ENCODE assay signal across 9 mouse cellular contexts in the genomic region with DNA sequence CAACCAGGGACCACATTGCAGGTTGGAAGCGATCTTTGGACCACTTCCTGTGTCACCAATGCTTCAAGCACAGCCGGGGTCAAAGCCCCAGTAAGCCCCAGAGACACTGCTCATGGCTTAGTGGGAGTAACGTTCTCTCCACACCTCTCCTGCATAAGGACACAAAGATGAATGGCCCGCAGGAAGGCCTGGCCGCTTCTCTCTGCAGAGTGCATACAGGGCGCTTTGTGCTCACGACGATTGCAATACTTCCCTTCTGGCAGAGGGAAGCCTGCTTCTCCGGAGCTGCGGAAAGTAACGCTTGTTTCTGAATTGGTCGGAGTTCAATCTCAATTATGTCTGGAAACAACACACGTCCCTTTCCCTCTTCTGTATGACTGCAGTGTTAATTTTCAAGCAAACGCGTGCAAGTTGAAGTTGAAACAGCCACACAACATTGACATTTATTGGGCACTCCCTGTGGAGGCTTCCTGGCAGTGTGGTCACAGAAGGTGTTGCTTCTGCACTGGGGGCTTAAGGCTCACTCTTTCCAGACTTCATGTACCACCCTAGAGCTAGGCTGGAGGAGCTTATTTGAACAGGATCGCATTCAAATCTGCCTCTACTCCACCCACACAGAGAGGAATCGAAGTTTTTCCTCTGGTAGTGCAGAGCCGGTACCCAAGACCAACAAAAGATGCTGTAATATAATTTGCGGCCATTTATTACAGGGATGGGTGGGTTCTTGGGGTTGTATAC.
A peak's percentile ranks its signal among the peaks of the same experiment; 100 is the strongest.
DNase-seq lines count a peak whose midpoint lies in the region; ATAC-seq and TF ChIP-seq lines count a peak whose summit lies in the region.
"Had no signal": no experiment of that assay in that cellular context is flagged by ENCODE, and none has a peak within 500 bp of the region (broad histone marks: within the 10 kb centered on the region; RNA-seq: fewer than 3 reads in every experiment).

No protein-coding gene starts in this region.

- peak overlapping the region; percentile 57 for H3K4me3 ChIP-seq in gastrocnemius, adult 2 months
- no peak overlapping the region for H3K4me3 ChIP-seq in lung, embryonic 14.5 days (ENCODE audit: low read depth, low read length)
- H3K4me3 ChIP-seq in embryonic facial prominence, embryonic 14.5 days (ENCODE audit: low read depth, low read length) = no peak overlapping the region
- H3K4me3 ChIP-seq in limb, embryonic 12.5 days (replicated peaks) = no peak overlapping the region

- no peaks in the 10 kb centered on the region for H3K36me3 ChIP-seq in lung, embryonic 14.5 days (ENCODE audit: insufficient read depth)
- no peaks in the 10 kb centered on the region for H3K36me3 ChIP-seq in embryonic facial prominence, embryonic 14.5 days (ENCODE audit: control insufficient read depth, insufficient read depth, low read length)
- no peaks in the 10 kb centered on the region for H3K36me3 ChIP-seq in limb, embryonic 12.5 days

- no peaks in the 10 kb centered on the region for H3K9me3 ChIP-seq in lung, embryonic 14.5 days (ENCODE audit: low read depth, low read length)
- no peaks in the 10 kb centered on the region for H3K9me3 ChIP-seq in embryonic facial prominence, embryonic 14.5 days (ENCODE audit: control insufficient read depth, low read length)
- no peaks in the 10 kb centered on the region for H3K9me3 ChIP-seq in limb, embryonic 12.5 days

- no peaks in the 10 kb centered on the region for H3K27me3 ChIP-seq in lung, embryonic 14.5 days (ENCODE audit: insufficient read depth, low read length)
- H3K27me3 ChIP-seq in embryonic facial prominence, embryonic 14.5 days (replicated peaks; ENCODE audit: control insufficient read depth, insufficient read depth, low read length) = no peaks in the 10 kb centered on the region
- H3K27me3 ChIP-seq in limb, embryonic 12.5 days = no peaks in the 10 kb centered on the region

- H3K27ac ChIP-seq in gastrocnemius, adult 2 months = peak overlapping the region; percentile 20; the same call in 1 of the 2 replicates
- peak overlapping the region; percentile 81 for H3K27ac ChIP-seq in lung, embryonic 14.5 days (ENCODE audit: low read depth)
- peak overlapping the region; percentile 72 for H3K27ac ChIP-seq in embryonic facial prominence, embryonic 14.5 days (replicated peaks; ENCODE audit: low read depth, low read length)
- peak overlapping the region; percentile 70 for H3K27ac ChIP-seq in limb, embryonic 12.5 days

- no peak for ATAC-seq in lung, embryonic 14.5 days (ENCODE audit: insufficient read depth)
- peak; percentile 70; the same call in 1 of the 2 replicates for ATAC-seq in embryonic facial prominence, embryonic 14.5 days (ENCODE audit: low read depth)
- ATAC-seq in limb, embryonic 12.5 days (ENCODE audit: insufficient number of reproducible peaks, insufficient read depth, low FRiP score, low TSS enrichment, low read depth) = no peak; the same call in 1 of the 2 replicates

- DNase-seq in gastrocnemius, adult 2 months = no peak
- DNase-seq in gastrocnemius, adult 8-10 months (ENCODE audit: low spot score in 2 of 2) = no peak
- DNase-seq in lung, embryonic 14.5 days = peak; percentile 24
- DNase-seq in lung, postnatal 25 days (ENCODE audit: low spot score) = no peak
- peak; percentile 70 for DNase-seq in embryonic facial prominence, embryonic 14.5 days (ENCODE audit: low spot score)
- DNase-seq in MN1 (ENCODE audit: low spot score) = no peak
- no peak for DNase-seq in adrenal gland, adult 2 months
- DNase-seq: spleen, adult 18-20 months had no signal

- intact Hi-C loops in gastrocnemius, adult 2 months (cut with DNase I) = no loop called here

- no peak overlapping the region for H3K9ac ChIP-seq in lung, embryonic 14.5 days
- H3K9ac ChIP-seq in embryonic facial prominence, embryonic 14.5 days (ENCODE audit: low read depth, low read length) = no peak overlapping the region
- H3K9ac ChIP-seq in limb, embryonic 12.5 days (replicated peaks) = no peak overlapping the region

- 55% methylated on average over 19 of the region's 19 CpGs for WGBS in lung, embryonic 14.5 days
- WGBS in embryonic facial prominence, embryonic 14.5 days = 46% methylated on average over 19 of the region's 19 CpGs
- 46% methylated on average over 19 of the region's 19 CpGs for WGBS in limb, embryonic 12.5 days

- 0 out of 2 replicates have a peak, but pooled peaks cover 11% of the 10 kb centered on the region for H3K4me1 ChIP-seq in lung, embryonic 14.5 days (ENCODE audit: insufficient read depth)
- H3K4me1 ChIP-seq in embryonic facial prominence, embryonic 14.5 days (ENCODE audit: control insufficient read depth, insufficient read depth, low read length) = peaks cover 25% of the 10 kb centered on the region
- H3K4me1 ChIP-seq in limb, embryonic 12.5 days (replicated peaks) = peaks cover 18% of the 10 kb centered on the region

- no peak for TF ChIP-seq CTCF in gastrocnemius, adult 2 months (IDR thresholded peaks at IDR 0.05)
- TF ChIP-seq CTCF in lung, embryonic 14.5 days (IDR thresholded peaks at IDR 0.05; ENCODE audit: low read depth) = no peak

- H3K4me2 ChIP-seq in lung, embryonic 14.5 days = peak overlapping the region; percentile 51
- peak overlapping the region; percentile 43 for H3K4me2 ChIP-seq in embryonic facial prominence, embryonic 14.5 days (ENCODE audit: low read depth, low read length)
- H3K4me2 ChIP-seq in limb, embryonic 12.5 days = peak overlapping the region; percentile 30

Comparison
In these comparisons a context has a peak if more than half of its experiments do, and no peak if none do; other contexts are left out.
1. DNase-seq: peak in lung, embryonic 14.5 days (single experiment) and embryonic facial prominence, embryonic 14.5 days (single experiment); none in gastrocnemius, adult 2 months (single experiment), gastrocnemius, adult 8-10 months (0 of 2), lung, postnatal 25 days (single experiment), MN1 (single experiment) and adrenal gland, adult 2 months (single experiment).
2. H3K27ac ChIP-seq: peak in every context shown above with its lines; median percentile 81 in lung, embryonic 14.5 days; 72 in embryonic facial prominence, embryonic 14.5 days; 70 in limb, embryonic 12.5 days; 20 in gastrocnemius, adult 2 months.
3. Peak in every context shown above with its lines, with median percentiles within 50 percentile points of each other: H3K4me2 ChIP-seq.